Mouse (Mus musculus) liver (tissue): ENCODE data around the gene Arap2.

Experiments used
- DNase-seq: peaks from one replicate; pipeline ENCODE4 v3.0.0-alpha.2; 2020; ENCODE audit warnings: mixed read lengths

Arap2 gene

GRCm38 (mm10) chr5:62622848-62623479 lies 143.0 kb downstream of the Arap2 start:
- no peak for DNase-seq

- DNase-seq: no peak
These were observed 147.7 kb downstream of the Arap2 start for GRCm38 (mm10) chr5:62618286-62618685.

DNA sequence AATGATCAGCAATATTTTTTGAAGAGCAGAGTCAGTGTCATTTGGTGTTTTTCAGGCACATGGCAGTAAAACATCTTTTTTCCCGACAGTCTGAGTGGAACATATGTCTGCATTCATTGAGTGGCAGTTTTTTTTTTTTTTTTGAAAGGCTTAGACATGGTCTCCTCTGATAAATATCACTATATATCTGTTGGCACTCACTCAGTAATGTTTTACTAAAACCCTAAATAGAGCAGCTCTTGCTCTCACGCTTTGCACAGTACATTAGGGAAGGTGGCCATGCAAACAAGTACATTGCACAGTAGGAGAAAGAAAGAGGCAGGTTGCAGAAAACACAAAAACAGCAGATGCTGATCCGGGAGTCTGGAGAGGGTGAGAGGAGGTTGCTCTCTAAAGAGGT lies 154.0 kb downstream of the Arap2 start:
- no peak for DNase-seq

DNA sequence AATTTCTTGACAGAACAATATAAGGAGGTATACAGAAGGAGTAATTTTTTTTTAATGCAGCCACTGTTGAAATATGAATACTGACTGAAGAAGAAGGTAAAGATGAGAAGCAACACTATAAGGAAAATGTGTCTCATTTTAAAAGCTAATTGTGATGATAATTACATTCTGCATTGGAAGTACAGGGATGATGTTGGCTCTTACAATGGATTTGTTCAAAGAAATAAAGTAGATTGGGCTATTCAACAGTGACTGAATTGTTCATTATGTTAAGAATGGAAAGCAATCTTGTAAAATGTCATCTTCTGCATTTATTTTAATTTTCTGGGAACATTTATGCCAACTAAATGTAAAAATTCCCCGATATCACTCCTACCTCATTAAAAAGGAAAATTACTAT lies 178.6 kb downstream of the Arap2 start:
- no peak for DNase-seq

DNA sequence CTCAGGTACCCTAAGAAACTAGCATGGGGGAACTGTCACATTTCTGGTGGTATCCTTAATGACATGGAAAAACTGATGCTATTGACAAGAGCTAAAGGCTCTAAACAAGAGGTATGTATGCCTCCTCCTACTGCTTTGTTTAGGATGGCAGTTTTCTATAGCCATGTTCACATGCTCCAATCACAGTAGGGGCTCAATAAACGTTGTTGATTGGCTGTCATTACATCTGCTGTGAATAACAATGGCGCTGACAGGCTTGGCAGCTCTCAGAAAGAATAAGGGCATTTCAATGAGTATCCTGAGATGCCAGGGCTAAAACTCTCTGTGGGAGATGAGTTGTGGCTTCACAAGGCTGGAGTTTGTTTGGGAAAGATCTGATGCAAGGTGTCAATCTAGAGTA lies 183.3 kb downstream of the Arap2 start:
- DNase-seq: no peak

DNA sequence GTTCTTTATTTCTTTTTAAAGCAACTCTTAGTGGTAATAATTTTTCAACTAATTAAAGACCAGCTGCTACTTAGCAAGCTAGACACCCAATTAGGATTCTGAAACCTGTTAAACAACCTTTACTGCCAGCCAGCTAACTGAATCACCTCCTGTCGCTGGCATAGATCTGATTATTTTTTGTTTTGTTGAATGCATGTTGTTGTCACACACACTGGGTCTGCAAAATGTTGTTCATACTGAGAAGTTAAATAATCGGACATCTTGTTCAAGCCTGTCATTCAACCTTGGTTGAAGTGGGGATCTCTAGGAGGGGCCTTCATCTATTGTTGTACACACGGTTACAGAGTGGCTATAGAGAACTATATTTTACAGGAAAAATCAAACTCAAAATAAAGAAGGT lies 184.3 kb downstream of the Arap2 start:
- DNase-seq: no peak

DNA sequence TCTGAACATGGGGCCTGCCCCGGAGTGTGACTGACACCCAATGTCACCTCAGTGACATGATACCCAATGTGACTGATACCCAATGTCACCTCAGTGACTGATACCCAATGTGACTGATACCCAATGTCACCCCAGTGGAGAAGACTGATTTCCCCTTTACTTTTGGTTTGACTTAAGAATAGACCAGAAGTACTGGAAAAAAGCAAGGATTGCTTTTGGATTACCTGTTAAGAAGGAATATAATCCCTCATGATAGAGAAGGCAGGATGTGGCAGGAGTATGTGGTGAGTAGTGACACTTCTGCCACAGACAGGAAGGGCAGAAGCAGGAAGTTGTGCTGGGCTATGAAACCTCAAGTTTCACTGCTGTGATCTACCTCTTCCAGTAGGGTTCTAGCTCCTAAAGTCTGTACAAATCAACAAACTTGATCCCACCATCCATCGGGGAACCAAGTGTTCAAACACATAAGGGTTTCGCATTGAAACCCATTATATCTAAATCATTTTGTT lies 191.6 kb downstream of the Arap2 start:
- no peak for DNase-seq
